Mouse (Mus musculus) layer of hippocampus, postnatal 36 days (tissue): ENCODE measurements at regions not wholly inside any gene's neighbourhood (a gene's known extent, or its start where the extent isn't known, plus 50 kb on each side); places are given as distances from the start of the nearest gene placed in this dataset.

Source experiments
- DNase-seq, 2 experiments: peaks; one replicate each; pipeline ENCODE4 v3.0.0; 2022

DNA sequence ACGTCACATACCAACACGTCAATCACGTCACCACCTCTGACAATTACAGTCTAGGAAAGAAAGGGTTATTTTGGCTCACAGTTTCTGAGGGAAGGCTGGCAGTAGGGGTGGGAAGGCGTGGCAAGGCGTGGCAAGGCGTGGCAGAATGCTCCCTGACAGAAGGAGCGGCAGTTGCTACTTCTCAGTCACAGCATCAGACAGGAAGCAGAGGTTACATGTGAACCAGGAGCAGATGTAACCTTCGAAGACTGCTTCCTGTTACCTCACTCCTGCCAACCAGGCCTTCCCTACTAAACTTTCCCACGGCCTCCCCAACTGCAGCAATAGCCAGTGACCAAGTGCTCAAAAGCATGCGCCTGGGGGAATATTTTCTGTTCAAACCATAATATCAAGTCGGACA lies 240.9 kb upstream of the Stt3b start:
- no peak for DNase-seq

DNA sequence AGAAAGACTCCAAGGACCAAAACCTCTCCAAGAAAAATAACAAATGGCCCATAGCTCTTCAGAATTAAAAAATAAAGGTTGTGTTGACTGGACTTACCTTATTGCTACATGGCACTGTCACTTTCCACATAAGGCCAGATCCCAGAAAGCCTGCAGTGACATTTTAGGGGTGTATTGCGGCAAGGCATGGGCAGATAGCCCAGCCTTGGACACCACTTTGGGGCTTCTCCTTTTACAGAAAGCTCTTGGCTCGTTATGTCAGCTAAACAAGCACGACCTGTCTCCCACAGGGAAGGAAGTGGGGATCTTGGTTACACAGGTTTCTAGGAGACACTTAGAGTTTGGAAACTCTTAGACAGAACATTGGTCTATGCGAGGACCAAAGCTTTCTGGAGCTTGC lies 241.3 kb upstream of the Stt3b start:
- DNase-seq = no peak

DNA sequence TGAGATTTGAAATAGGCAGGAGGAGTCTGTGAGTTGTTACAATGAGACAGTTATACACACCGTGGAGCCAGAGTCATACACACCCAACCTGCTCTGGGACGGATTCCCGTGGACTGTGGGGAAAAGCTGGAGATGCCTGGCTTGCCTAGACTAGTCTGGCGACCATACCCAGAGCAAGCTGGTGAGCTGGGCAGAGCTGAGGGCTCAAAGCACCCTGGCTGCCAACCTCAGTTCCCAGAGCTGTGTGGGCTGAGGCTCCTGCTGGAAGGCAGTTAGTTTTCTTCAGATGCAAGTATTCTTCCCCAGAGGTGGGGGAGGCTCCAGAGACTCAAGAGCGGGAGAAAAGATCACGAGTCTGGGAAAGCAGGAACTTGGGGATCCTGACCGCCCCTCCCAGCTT lies 247.9 kb upstream of the Stt3b start:
- DNase-seq = peak in 1 of 2 experiments; percentile 22

DNA sequence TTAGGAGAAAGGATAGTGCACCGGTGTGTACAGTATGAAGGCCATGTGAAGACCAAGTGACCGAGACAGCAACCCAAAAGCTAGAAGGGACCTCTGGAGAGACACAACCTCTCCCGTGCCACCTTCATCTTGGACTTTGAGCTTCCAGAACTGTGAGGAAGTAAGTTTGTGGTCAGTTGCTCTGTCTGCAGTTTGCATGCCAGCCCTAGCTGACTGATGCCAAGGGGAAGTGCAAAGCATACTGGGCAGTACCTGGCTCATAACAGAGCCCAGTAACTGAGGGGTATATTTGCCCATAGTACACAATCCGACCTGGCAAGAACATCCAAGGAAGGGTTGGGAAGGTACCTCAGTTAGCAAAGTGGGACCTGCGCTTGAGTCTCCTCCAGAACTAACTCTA lies 249.3 kb upstream of the Stt3b start:
- no peak for DNase-seq

DNA sequence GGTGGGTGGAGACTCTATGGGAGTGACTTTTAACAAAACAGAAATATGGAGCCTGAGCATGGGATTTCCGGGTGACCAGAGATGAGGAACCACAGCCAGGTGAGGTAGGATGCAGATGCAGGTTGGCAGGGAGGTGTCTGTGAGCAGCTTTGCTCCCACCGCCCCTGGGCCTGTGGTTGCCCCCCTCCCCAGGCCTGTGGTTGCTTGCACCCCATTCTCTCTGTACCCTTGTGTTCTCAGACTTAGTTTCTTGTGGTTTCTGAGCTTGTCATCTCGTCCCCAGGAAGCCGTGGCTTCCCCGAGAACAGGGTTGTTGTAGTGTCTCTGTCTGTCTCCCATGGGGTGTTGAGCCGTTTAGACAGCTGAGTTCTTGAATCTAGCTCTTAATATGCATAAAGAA lies 251.0 kb upstream of the Stt3b start:
- DNase-seq = no peak

DNA sequence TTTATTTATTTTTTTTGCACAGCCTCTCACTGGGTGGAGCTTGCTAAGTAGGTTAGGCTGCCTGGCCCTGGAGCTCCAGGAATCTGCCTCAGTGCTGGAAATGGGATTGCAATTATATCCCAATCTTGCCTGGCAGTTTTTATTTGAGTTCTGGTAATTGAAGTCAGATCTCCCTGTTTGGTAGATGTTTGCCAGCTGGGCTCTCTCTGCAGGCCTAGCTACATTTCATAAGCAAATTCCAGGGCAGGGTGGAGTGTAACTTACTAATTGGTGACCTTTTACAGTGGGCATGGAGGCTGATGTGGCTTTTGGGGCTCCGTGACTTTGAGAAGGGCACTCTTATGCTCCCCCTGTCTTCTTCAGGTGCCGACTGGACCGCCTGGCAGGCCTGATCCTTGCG lies 252.6 kb upstream of the Stt3b start:
- DNase-seq = no peak

DNA sequence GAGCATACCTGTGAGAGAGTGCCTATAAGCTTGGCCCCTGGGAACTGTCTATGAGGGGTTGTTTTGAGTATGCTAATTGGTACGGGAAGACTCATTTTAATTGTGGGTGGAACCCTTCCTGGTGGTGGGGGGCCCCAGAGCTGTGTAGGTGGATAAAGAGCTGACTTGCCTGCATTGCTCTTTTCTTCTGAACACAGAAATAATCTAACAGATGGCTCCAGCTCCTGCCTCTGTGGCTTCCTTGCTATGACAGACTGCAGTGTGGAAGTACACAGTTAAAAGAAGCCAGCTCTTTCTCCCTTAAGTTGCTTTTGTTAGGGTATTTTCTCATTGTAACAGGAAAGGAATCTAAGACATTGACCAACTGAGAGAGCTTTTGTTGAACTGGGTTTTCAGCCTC lies 254.1 kb upstream of the Stt3b start:
- DNase-seq = no peak

DNA sequence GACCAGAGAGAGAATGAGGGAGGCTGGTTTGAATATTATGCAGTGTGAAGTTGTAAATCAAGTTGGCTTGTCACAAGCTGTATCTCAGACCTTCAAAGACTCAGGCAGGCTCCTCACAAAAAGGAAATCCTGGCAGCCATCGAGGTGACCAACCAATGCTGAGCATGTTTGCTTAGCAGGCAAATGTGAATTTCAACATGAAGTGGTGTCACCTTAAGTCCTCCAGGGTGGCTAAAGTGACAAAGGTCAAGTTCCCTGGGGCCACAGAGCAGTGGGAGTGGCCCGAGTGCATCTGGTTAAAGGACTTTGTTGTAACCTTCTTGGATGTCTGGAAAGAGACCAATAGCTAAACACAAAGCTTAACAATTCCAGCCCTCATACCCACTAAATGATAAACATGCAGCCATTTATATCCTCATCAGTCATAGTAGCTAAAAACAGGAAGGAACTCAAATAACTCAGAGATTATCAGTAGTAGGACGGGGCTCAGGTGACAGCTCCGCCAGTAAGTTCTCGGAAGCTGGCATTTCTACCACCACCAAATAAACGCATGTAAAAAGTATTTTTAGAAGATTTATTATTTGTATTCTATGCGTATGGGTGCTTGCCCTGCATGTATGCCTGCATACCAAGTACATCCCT lies 258.6 kb upstream of the Stt3b start:
- DNase-seq = no peak

DNA sequence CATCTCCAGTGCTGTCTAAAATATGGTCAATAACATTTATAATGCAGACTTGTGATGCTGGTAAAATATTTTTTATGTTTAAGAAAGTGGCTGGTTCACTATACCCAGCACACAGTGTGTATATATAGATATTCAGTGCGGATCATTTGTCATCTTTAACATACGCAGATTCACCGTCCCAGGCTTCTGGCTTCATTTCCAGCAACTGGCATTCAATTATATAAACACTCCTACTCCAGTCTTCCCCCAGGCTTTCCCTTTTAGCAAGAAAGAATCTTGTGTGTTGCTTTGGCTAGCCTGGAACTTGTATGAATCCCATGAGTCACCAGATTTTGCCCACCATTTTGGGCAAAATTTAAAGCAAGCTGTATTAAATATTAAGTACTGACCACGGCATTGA lies 260.8 kb upstream of the Stt3b start:
- no peak for DNase-seq

DNA sequence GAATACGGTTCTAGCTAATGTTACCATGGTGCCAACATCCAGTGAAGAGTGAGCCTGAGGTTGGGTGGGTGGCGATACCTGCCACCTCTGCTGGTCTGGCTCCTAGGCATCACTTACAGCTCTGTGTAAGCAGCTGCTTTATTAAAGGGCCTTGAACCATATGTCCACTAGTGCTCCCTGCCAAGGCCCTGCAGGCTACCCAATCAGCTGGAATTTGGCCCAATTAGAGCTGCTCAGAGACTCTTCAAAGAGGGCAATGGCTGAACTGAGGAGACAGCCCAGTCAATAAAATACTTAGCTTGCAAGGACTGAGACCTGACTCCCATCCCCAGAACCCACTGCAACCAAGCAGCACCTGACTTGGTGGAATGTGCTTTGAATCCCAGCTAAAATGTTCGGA lies 270.9 kb upstream of the Stt3b start:
- DNase-seq = no peak

DNA sequence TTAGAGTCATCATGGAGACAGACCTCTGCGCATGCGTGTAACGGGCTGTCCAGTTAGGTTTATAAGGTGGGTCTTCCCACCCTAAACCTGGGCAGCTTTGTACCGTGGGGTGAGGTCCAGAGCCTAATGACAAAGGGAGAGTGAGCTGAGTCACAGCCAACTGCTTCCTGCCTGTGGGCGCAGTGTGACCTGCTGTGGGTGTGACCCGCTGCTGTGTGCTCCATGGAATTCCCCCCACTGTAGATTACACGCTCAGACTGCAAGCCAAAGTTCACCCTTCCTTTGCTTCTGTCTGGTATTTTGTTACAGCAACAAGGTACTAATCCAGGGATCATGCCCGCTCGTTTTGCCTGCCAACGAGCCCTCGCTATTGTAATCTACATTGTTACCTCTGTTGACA lies 273.3 kb upstream of the Stt3b start:
- DNase-seq = no peak

DNA sequence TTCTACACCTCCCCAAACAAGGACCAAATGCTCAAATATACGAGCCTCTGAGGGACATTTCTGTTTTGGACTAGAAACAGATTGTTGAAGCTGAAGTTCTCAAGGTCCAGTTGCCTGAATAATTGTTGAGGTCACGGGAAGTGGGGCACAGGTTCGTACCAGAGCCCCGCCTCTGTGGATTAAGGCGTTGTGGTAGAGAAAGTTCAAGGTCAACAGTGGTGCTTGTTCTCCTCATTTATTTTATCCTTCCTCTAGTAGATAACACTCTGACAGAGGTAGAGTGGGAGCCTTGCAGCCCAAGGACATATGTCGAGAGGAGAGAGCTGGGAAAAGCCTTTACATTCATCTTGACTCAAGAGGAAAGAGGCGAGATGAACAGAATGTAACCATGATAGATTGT lies 274.7 kb upstream of the Stt3b start:
- DNase-seq = no peak

DNA sequence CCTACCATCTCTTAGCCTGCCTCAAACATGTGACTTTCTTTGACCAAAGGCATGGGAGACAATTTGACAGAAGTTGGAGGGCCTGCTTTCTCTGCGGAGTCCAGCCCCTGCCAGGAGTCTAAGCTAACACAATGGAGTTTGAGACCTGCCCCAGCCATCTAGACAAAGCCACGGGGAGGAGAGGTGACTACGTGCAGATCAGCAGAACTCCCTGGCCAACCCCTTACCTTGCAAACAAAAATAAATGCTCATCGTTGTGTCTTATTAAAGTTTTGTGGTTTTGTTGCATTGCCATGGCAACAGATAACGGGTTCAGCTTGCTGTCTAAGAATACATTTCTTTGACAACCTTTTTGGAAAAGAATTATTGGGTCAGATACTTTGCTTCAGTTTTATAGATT lies 282.2 kb upstream of the Stt3b start:
- DNase-seq = no peak

DNA sequence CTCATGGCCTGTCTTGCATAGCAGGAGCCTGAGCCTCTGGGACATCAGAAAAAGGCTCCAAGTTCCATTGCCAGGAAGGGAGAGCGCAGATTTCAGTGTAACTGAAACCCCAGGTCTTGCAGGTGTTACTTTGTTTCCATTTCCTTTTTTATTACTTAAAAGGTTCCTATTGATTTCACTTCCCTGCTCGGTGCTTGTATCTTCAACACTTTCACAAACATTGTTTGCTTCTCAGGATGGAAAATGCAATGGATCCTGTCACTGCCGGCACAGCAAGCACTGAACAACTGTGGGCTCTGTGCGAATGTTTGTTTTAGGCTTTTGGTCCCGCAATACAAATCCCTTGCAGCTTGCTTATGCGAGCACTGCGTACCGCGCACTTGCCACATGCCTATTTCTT lies 290.0 kb upstream of the Stt3b start:
- no peak for DNase-seq

DNA sequence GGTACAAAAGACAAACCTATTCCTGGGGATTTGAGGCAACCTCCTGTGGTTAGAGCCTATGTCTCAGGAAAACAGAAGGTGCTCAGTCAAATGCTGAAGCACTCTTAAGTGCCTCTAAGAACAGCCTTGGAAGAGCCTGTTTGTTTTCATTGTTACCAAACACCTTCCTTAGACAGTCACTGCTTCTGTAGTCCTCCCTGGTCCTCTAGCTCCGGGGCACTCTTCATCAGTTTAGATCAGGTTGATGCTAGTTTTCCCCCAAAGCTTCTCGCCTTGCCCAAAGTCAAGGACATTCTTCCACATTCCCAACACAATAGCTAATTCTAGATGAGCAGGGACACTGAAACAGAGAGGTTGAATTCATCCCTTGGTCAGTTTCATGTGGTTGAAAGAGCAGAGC lies 290.6 kb upstream of the Stt3b start:
- DNase-seq = no peak

DNA sequence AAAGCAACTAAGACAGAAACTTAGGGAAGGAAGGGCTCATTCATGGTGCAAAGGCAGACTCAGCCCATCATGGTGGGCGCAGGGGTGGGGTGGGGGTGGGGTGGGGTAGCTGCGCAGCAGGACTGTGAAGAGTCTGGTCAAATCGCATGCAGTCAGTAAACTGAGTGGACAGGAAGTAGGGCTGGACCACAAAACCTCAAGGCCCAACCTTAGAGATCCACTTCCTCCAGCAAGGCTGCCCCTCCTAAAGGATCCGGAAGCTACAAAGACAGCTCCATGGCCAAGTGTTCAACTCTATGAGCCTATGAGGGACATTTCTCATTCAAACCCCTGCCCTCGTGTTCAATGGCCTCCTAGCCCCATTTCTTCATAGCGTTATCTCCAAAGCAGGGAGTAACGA lies 292.6 kb upstream of the Stt3b start:
- no peak for DNase-seq

DNA sequence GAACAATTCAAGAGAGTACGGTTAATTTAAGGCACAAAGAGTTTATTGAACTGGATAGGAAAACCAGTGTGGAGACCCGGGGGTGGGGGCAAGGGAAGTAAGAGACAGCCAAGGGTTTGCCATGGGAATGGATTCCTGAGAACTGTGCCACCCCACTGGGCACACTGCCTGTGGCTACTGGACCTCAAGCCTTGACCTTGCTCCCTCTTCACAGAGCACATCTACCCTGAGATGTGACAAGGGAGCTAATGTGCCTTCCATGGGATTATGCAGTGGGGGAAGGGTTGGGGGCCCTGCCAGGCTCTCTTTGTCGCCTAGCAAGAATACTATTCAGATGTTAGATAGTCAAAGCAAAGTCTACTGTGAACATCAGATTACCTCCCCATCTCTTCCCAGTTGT lies 294.2 kb upstream of the Stt3b start:
- peak; percentile 55 to 60 for DNase-seq

DNA sequence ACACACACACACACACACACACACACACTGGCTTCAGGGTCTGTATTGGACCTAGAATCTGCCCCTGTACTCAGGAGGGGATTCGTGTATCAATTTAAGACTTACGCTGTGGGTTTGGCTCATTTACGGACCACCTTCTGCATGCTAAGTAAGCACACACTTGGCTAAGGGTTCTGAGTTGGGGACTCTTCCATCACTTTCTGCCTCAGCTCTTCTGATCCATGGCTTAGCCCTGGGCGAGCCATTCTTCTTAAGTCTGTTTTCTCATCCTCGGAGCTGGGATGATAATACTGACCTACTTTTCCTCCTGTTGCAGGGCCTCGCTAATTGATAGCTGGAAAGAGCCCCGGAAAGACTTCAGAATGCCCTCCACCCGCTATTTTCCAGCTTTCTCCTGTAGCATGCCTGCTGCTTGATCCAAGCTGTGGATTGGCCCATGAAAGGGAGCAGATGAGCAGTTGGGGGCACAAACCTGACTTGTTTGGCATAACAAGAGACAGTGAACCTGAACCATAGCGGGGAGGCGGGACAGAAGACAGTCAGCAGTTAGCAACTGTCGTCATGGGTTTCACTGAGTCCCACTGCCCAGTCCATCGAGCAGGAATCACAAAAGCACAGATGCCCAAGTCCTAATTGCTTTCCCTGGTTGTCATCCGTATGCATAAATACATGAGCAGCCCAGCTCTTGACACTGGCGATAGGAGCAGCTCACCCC lies 294.9 kb upstream of the Stt3b start:
- peak in 1 of 2 experiments; percentile 7 for DNase-seq

DNA sequence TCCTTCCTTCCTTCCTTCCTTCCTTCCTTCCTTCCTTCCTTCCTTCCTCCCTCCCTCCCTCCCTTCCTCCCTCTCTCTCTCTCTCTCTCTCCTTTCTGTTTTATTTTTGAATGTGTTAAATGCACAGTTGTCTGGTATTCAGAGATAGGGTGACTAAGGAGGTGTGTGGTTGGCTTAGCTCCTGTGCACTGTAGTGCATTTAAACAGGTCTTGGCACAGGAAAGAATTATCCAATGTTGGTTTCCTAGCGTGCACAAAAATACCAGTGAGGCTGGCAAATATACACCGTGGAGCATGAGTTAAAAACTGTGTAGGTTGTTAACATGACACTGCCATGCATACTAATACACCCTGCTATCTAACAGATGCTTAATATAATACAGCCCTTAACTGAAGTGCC lies 297.7 kb upstream of the Stt3b start:
- DNase-seq = no peak

DNA sequence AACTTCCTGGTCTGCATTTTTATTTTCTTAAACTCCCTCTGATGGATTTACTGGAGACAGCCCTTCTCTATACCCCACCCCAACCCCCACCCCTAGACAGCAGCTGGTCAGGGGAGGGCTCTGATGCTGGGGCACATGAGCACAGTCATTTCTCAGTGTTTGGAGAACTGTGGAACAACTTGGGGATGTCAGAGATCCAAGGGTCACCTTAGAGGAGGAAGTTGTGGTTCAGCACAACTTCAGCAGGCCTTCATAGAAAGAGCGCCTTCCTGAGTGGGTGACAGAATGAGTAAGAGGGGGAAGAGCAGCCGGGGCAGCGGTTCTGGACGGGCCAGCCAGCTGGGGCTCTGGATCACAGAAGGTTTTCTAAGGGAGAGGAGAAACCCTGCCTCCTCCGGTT lies 298.2 kb upstream of the Stt3b start:
- DNase-seq = no peak

DNA sequence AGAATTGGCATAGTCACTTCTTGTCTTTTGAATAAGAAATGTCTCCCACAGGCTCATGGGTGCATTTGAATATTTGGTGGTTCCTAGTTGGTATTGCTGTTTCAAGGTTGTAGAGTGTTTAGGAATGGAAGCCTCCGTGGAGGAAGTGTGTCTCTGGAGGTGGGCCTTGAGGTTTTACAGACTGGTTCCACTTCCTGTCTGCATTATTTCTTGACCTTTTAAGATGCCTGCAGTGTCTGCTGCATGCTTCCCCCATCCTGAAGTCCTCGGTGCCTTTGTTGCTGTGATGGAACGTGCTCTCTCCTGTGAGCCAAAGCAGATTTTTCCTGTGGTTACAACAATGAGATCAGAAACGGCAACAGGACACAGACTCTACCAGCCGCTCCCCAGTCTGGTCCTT lies 299.4 kb upstream of the Gadl1 start:
- DNase-seq = no peak

DNA sequence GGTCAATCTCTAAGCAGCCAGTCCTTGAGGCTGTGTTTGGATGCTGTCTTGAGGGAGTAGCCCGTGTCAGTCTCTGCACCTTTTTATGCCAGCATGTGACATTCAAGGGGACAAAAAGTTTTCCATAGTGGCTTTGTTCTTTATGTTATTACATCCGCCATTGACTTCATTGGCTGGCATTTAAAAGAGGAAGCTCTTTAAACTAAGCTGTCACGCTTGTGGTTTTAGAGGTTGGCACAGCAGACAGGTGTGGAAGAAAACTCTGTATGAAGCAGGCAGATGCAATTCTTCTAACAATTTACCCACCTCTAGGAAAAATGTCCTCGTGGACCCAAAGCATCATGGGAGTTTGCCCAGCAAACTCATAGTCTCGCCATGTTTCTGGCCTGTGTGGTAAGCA lies 297.5 kb upstream of the Gadl1 start:
- DNase-seq = no peak

DNA sequence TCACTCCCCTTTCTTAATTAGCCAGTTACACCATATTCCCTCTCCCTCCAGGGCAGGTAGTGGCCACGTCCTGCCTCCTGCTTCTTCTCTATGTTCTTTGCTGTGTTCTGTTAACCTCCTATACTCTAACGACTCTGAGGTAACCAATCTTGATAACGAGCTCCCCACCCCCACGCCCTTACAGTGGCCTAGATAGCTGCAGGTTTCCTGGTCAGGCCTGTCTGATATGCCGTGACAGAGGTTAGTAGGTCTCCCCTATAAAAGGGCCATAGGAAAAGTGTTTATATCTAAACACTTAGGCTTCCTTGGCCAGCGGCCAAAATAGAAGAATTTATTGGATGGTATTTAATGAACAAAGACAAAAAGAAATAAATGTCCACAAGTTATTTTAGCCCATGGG lies 296.3 kb upstream of the Gadl1 start:
- DNase-seq = no peak

DNA sequence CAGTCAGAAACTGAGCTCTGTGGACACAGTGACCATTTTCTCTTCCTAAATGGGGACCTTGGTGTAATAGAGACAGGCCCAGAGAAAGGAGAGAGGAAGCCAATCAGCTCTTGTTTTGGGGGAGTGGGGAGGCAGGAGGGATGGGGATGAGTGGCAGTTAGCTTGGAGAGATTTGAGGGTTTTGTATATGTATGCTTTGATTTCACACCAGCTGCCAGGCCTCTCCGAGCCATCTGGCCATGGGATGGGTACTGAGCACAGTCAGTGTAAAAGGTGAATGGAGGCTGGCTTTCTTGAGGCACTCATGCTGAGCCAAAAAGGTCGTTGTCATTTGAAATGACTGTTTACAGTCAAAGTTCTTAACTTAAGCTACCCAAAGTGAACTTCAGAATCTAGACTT lies 295.2 kb upstream of the Gadl1 start:
- peak in 1 of 2 experiments; percentile 11 for DNase-seq

DNA sequence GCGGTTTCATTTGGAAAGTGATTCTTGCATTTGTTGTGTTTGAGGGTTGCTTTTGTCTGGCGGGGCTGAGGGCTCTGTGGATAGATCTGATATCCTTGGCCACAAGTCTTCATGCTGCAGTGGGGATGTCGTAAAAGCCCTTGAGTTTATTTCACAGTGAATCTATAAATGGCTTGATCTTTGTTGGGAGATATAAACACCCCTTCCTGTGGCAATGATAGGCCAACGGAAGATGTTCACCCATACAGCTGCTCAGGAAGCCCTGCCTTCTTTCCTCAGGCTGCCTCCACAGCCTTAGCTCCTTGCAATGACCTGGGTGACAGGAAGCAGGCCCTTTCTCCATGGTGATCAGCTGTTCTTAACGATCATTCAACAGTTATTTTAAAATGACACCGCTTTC lies 291.3 kb upstream of the Gadl1 start:
- no peak for DNase-seq
